Mouse (Mus musculus) heart, embryonic 14.5 days (tissue): ENCODE data around the gene Apba2. TPM values are rescaled to one million over a fixed set of nuclear protein-coding genes. Genes with fewer than 3 reads are reported as not detected.

Source experiments
- ATAC-seq: fragments of 200-750 bp; cut with Nextera tagmentation; 2 replicates; pipeline ENCODE4 v1.8.0; 2017; ENCODE audit warnings: low read depth, moderate TSS enrichment; ENCODE audit not compliant: insufficient number of reproducible peaks, insufficient read depth, low FRiP score
- H3K27ac ChIP-seq, 2 experiments: fragments of 200-500 bp in 1 of 2; fragments of 300-500 bp in 1 of 2; sonication (generic) in 1 of 2; replicated peaks in 1 of 2; 2 replicates each; pipeline ENCODE4 v1.5.1; 2012 to 2014; ENCODE audit warnings: low read depth in 2 of 2, low read length in 2 of 2, control low read depth in 1 of 2, mild to moderate bottlenecking in 1 of 2, mixed read lengths in 1 of 2; ENCODE audit not compliant: control insufficient read depth in 1 of 2, insufficient read depth in 1 of 2
- H3K27me3 ChIP-seq: fragments of 300-500 bp; sonication (generic); 2 replicates; pipeline ENCODE4 v1.6.1; 2014; ENCODE audit warnings: mild to moderate bottlenecking, low read length, control low read depth; ENCODE audit not compliant: control insufficient read depth, insufficient read depth
- H3K36me3 ChIP-seq: fragments of 300-500 bp; sonication (generic); 2 replicates; pipeline ENCODE4 v1.6.1; 2014; ENCODE audit warnings: mild to moderate bottlenecking, control low read depth, low read length, mixed read lengths; ENCODE audit not compliant: control insufficient read depth, insufficient read depth
- H3K4me1 ChIP-seq, 2 experiments: fragments of 200-500 bp in 1 of 2; fragments of 300-500 bp in 1 of 2; sonication (generic) in 1 of 2; 2 replicates each; pipeline ENCODE4 v1.6.1; 2012 to 2014; ENCODE audit warnings: low read length in 2 of 2, control low read depth in 1 of 2, mixed read lengths in 1 of 2; ENCODE audit not compliant: control insufficient read depth in 2 of 2, insufficient read depth in 2 of 2
- H3K4me2 ChIP-seq: fragments of 300-500 bp; sonication (generic); 2 replicates; pipeline ENCODE4 v1.6.1; 2014; ENCODE audit warnings: mild to moderate bottlenecking, low read length
- H3K4me3 ChIP-seq, 2 experiments: fragments of 200-500 bp in 1 of 2; fragments of 300-500 bp in 1 of 2; sonication (generic) in 1 of 2; 2 replicates each; pipeline ENCODE4 v1.5.1; 2012 to 2014; ENCODE audit warnings: low read length in 2 of 2, mild to moderate bottlenecking in 2 of 2, control low read depth in 1 of 2, low read depth in 1 of 2, moderate library complexity in 1 of 2; ENCODE audit not compliant: control insufficient read depth in 1 of 2, insufficient read depth in 1 of 2
- H3K9ac ChIP-seq: fragments of 300-500 bp; sonication (generic); 2 replicates; pipeline ENCODE4 v1.6.1; 2014; ENCODE audit warnings: mild to moderate bottlenecking, low read length
- H3K9me3 ChIP-seq: fragments of 300-500 bp; sonication (generic); 2 replicates; pipeline ENCODE4 v1.6.1; 2016; ENCODE audit warnings: low read length, control low read depth; ENCODE audit not compliant: control insufficient read depth
- WGBS: fragments of 180-500 bp; shearing (Covaris S2); extraction: QIAGEN DNeasy Blood & Tissue Kit; methylation state at CpG from one replicate; pipeline ENCODE4 v1.1.7; 2014; 5-methylcytosine and 5-hydroxymethylcytosine counted together
- polyA plus RNA-seq: library from polyadenylated mRNA; unstranded; fragments of >200 nt; fragmentation: Nextera tagmentation; extraction: Ambion mirVana; gene quantifications from 2 replicates; pipeline ENCODE4 v1.2.1, GENCODE M21; 2014

Apba2 gene
- polyA plus RNA-seq, 1 experiment from 2014 or later = 0.85 TPM

DNA sequence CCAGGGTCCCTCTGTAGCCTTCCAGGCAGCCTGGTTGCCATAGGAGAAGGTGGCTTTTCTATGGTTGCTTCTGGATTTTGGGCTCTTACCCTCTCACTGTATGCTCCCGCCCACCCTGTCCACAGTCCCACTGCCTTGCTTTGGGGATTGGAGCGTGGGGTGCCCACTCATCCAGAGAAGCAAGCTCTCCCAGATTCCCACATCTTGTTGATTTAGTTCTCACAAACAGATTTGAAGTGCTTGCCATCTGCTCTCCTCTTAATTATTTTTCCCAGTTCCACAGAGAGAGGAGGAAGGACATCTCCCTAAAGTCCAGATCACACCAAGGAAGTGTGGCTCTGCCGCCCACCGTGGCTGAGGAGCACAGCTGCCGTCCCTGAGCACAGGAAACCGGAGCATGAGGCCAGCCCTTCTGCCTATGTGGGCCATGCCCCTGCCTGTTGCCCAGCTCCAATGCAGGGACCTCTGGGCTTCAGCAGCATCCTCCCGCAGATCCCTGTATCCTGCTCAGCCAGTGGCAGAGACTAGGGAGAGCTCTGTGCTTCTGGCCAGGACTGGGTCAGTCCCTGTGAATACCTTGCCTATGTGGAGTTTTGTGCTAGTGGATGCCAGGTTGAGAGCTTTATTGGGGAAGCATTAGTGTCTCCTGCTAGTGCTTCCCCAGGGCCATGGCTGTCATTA lies 63.5 kb downstream of the Apba2 start:
- WGBS = 75% methylated on average over 7 of the region's 7 CpGs
- Histone ChIP-seq H3K4me3 (no peak overlapping the region), H3K9ac (no peak overlapping the region), H3K27me3 (no peaks in the 10 kb centered on the region), H3K27ac (no peak overlapping the region), H3K4me2 (no peak overlapping the region), H3K4me1 (no peaks in the 10 kb centered on the region), H3K36me3 (no peaks in the 10 kb centered on the region), H3K9me3 (no peaks in the 10 kb centered on the region)
- no peak for ATAC-seq

DNA sequence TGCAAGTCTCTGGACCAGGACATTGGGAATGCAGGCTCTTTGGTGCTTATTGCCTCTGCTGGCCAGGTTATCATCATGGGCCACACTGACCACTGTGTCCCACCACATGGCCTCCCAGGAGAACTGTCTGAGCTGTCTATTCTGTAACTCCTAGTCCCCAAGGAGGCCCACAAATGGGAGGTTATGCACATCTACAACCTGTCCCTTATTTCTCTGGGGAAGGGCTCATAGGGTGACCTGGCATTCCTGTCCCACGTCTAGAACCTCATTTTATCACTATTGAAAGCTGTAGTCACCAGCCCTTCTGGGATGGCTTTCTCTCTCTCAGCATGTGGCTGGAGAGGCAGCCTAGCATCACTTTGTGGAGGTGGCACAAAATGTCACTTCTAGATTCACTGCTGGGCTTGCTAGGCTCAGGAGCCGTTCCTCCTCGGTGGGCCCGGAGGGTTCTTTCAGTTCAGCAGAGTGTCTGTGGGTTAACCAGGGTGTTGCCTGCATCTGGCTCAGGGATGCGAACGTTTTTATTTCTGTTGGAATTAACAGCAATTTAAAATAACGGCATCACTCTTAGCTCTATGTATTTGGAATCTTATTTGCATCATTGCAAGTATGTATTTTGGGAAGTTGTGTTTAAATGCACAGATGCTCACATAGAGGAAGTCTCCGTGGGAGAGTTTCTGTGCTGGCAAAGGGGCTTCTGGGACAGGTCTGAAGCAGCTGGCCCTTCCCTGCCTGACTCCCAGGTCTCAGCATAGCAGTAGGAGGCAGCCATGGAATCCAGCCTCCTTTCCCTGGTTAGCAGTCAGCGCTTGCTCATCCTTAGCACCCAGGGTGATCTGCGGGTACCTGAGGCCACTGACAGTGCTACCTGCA lies 65.1 kb downstream of the Apba2 start:
- H3K9ac ChIP-seq = no peak overlapping the region
- H3K4me3 ChIP-seq = no peak overlapping the region
- H3K27ac ChIP-seq = no peak overlapping the region
- ATAC-seq = no peak
- H3K4me1 ChIP-seq = no peaks in the 10 kb centered on the region
- no peaks in the 10 kb centered on the region for H3K36me3 ChIP-seq
- H3K4me2 ChIP-seq = no peak overlapping the region
- 75% methylated on average over 10 of the region's 10 CpGs for WGBS
- H3K27me3 ChIP-seq = no peaks in the 10 kb centered on the region
- H3K9me3 ChIP-seq = no peaks in the 10 kb centered on the region

DNA sequence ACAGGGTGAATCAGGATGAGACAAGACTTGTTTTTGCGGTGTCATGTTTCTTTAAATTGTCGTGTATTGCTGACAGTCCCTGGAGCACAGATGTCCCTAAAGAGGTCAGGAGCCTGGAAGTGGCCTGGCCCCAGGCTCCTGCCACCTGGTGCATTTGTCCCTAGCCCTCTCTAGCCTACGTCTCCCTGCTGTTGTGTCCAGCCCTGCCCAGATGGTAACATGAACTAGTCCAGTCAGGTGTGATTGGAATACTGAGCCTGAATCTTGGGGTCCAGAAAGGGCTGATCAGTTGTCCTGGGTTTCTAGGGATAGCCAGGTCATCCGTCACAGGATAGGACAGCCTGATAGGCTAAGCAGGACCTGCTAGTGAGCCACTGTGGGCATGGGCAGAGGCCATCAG lies 67.2 kb downstream of the Apba2 start:
- Histone ChIP-seq H3K9ac (no peak overlapping the region), H3K27me3 (no peaks in the 10 kb centered on the region), H3K4me3 (no peak overlapping the region), H3K4me1 (no peaks in the 10 kb centered on the region), H3K4me2 (no peak overlapping the region), H3K9me3 (no peaks in the 10 kb centered on the region), H3K36me3 (no peaks in the 10 kb centered on the region), H3K27ac (no peak overlapping the region)
- WGBS = 62% methylated on average over 4 of the region's 4 CpGs
- ATAC-seq = no peak

DNA sequence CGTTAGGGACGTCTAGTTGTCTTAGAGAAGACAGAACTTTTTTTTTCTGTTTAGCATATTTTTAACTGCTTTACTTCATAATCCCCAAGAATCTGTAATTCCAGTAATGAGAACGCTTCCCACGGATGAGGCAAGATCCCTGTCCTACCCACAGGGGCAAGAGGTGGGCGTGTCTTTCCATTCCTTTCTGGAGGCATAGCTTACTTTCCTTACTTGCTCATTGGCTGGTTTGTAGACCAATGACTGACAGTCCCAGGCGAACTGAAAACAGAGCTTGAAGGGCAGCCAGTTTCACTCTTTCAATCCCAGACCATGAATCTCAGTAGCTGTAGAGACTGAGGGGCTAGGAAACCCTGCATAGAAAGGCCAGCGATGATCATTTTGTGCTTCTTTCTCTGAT lies 68.2 kb downstream of the Apba2 start:
- no peaks in the 10 kb centered on the region for H3K4me1 ChIP-seq
- ATAC-seq = no peak
- H3K4me3 ChIP-seq = no peak overlapping the region
- H3K9ac ChIP-seq = no peak overlapping the region
- no peaks in the 10 kb centered on the region for H3K36me3 ChIP-seq
- 38% methylated on average over 7 of the region's 7 CpGs for WGBS
- no peak overlapping the region for H3K27ac ChIP-seq
- H3K9me3 ChIP-seq = no peaks in the 10 kb centered on the region
- no peaks in the 10 kb centered on the region for H3K27me3 ChIP-seq
- no peak overlapping the region for H3K4me2 ChIP-seq

DNA sequence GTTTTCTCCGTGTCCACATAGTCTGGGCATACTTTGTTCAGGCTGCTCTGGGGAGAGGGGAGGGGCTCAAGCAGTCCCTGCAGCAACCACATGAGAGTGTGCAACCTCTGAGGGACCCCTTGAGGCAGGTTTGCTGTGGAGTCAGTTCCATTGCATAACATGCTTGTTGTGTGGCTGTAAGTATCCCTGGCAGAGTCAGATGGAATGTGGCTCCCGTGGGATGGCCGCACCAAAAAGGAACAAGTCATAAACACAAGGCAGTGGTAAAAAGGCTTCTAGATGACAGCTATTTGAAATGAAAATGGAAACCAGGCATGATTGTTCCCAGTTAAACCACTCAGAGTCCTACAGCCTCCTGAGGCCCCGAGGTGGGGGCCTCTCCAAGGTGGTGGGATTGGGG lies 69.4 kb downstream of the Apba2 start:
- H3K4me3 ChIP-seq = no peak overlapping the region
- no peaks in the 10 kb centered on the region for H3K36me3 ChIP-seq
- H3K4me1 ChIP-seq = no peaks in the 10 kb centered on the region
- H3K4me2 ChIP-seq = no peak overlapping the region
- H3K9me3 ChIP-seq = no peaks in the 10 kb centered on the region
- H3K27ac ChIP-seq = no peak overlapping the region
- WGBS = 77% methylated on average over 4 of the region's 4 CpGs
- no peaks in the 10 kb centered on the region for H3K27me3 ChIP-seq
- no peak overlapping the region for H3K9ac ChIP-seq
- no peak for ATAC-seq

DNA sequence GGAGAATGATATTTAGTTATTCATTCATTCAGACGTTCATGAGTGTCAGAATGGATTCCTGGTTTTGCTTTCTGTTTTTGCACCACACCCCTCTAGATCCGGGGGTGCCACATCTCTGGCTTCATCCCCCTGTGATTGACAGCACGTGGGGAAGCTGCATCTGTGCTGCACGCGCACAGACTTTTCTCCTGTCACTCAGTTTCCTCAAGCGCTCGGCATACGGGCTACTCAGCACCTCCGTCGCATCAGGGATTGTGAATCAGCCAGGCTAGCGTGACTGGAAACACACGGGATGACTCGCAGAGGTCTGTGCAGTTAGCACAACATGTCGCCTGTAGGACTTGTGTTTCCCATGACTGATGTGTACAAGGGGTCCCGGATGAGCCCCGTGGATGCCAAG lies 72.6 kb downstream of the Apba2 start:
- Histone ChIP-seq H3K4me3 (no peak overlapping the region), H3K27me3 (no peaks in the 10 kb centered on the region), H3K9ac (no peak overlapping the region), H3K27ac (no peak overlapping the region), H3K9me3 (no peaks in the 10 kb centered on the region), H3K4me2 (no peak overlapping the region), H3K36me3 (no peaks in the 10 kb centered on the region), H3K4me1 (no peaks in the 10 kb centered on the region)
- WGBS = 78% methylated on average over 16 of the region's 16 CpGs
- ATAC-seq = no peak

DNA sequence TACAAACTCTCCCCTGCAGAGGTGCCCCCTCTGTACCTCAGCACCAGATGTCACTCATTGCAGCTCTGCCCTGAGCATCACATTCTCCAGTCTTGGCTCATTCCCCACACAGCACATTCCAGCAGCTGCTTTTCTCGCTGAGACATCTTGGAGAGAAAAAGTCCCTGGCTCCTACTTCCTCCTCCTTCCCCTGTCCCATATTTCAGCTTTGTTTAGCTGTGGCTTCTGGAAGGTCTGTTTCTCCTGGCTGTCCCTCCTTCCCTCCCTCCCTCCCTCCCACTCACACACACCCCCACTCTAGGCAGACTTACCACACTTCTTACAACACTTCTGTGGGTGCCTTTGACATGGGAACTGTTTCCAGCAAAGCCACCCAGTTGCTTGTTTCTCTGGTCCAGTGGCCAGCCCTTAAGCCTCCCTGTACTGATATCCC lies 75.0 kb downstream of the Apba2 start:
- Histone ChIP-seq H3K27me3 (no peaks in the 10 kb centered on the region), H3K4me3 (no peak overlapping the region), H3K9me3 (no peaks in the 10 kb centered on the region), H3K27ac (no peak overlapping the region), H3K4me1 (no peaks in the 10 kb centered on the region), H3K4me2 (no peak overlapping the region), H3K9ac (no peak overlapping the region), H3K36me3 (no peaks in the 10 kb centered on the region)
- 27% methylated on average over 1 of the region's 1 CpGs for WGBS
- no peak for ATAC-seq
